Mouse (Mus musculus): ENCODE results near the gene Fbln2. TPM values are rescaled to one million over a fixed set of nuclear protein-coding genes. Genes with fewer than 3 reads are reported as not detected.

Gene Fbln2
- polyA plus RNA-seq, 1 experiment from 2014 or later = 6.2 TPM

GRCm38 (mm10) chr6:91288961-91289360, 76.7 kb downstream of the Fbln2 start:
- no peaks in the 10 kb centered on the region; the same call in 1 of the 2 replicates for H3K4me1 ChIP-seq (replicated peaks)
- H3K27ac ChIP-seq (replicated peaks) = no peak overlapping the region
- WGBS (ENCODE audit: insufficient replicate concordance) = 17% methylated on average over 1 of the region's 1 CpGs
- H3K4me3 ChIP-seq (replicated peaks) = no peak overlapping the region
- H3K4me2 ChIP-seq = no peak overlapping the region
- no peak overlapping the region for H3K9ac ChIP-seq
- peaks cover 62% of the 10 kb centered on the region for H3K27me3 ChIP-seq
- H3K9me3 ChIP-seq (replicated peaks) = no peaks in the 10 kb centered on the region
- H3K36me3 ChIP-seq (replicated peaks) = no peaks in the 10 kb centered on the region
- no peak for ATAC-seq (ENCODE audit: insufficient read depth)

- no peak overlapping the region for H3K27ac ChIP-seq (replicated peaks)
- no peak overlapping the region for H3K4me2 ChIP-seq
- no peaks in the 10 kb centered on the region for H3K4me1 ChIP-seq (replicated peaks)
- peaks cover 42% of the 10 kb centered on the region for H3K27me3 ChIP-seq
- H3K36me3 ChIP-seq (replicated peaks) = no peaks in the 10 kb centered on the region
- no peak overlapping the region for H3K9ac ChIP-seq
- no peaks in the 10 kb centered on the region for H3K9me3 ChIP-seq (replicated peaks)
- no peak overlapping the region for H3K4me3 ChIP-seq (replicated peaks)
- no peak for ATAC-seq (ENCODE audit: insufficient read depth)
- 65% methylated on average over 10 of the region's 10 CpGs for WGBS (ENCODE audit: insufficient replicate concordance)
These were observed 78.7 kb downstream of the Fbln2 start for GRCm38 (mm10) chr6:91290937-91291336.

DNA sequence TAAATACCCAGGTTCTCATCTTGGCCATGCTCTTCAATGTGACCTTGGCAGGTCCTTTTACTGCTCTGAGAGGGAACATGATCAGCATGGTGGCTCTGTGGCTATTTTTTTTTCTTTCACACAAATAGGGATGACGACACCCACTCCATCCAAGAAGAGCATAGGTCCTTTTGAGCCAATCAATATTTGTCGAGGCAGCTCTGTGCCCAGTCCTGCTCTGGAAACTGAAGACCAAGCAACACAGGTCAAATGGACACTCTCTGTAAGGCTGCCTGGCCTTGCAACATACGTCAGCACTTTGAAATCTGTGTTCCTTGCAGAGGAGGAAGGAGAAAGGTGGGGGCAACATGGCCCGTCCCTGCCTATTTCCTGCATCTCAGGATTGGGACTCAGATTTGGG, 83.2 kb downstream of the Fbln2 start:
- 41% methylated on average over 4 of the region's 4 CpGs for WGBS (ENCODE audit: insufficient replicate concordance)

DNA sequence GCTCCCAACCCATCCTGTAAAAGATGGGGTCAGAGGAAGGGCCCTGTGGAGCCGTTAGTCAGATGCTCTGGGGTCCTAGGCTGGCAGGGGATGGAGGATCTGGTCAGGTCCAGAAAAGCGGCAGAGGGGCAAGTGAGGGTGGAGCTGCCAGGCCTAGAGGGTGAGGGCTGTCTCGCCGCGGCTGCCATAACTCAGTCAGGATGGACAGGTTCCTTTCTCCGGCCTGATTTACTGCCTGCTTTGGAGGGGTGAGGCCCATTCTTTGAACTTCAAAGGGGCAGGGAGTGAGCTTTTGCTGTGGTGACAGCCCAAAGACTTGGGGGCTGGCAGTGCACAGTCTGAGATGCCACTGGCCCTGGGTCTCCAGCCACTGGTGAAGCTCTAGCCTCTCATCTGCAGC, 86.6 kb downstream of the Fbln2 start:
- Histone ChIP-seq H3K36me3 (replicated peaks) (no peaks in the 10 kb centered on the region), H3K4me1 (replicated peaks) (no peaks in the 10 kb centered on the region), H3K9ac (no peak overlapping the region), H3K9me3 (replicated peaks) (no peaks in the 10 kb centered on the region), H3K27me3 (peaks cover 14% of the 10 kb centered on the region; the same call in 1 of the 2 replicates), H3K4me3 (replicated peaks) (no peak overlapping the region), H3K27ac (replicated peaks) (no peak overlapping the region), H3K4me2 (no peak overlapping the region)
- no peak for ATAC-seq (ENCODE audit: insufficient read depth)
- WGBS (ENCODE audit: insufficient replicate concordance) = 15% methylated on average over 6 of the region's 6 CpGs

More for the DNA sequence above, 83.2 kb downstream of the Fbln2 start:
- H3K4me1 ChIP-seq (replicated peaks) = no peaks in the 10 kb centered on the region
- H3K9me3 ChIP-seq (replicated peaks) = no peaks in the 10 kb centered on the region
- H3K27ac ChIP-seq (replicated peaks) = no peak overlapping the region
- no peak overlapping the region for H3K4me2 ChIP-seq
- ATAC-seq (ENCODE audit: insufficient read depth) = no peak
- H3K9ac ChIP-seq = no peak overlapping the region
- H3K36me3 ChIP-seq (replicated peaks) = no peaks in the 10 kb centered on the region
- H3K27me3 ChIP-seq = peaks cover 14% of the 10 kb centered on the region; the same call in 1 of the 2 replicates
- no peak overlapping the region for H3K4me3 ChIP-seq (replicated peaks)

GRCm38 (mm10) chr6:91300079-91300478, 87.8 kb downstream of the Fbln2 start:
- Histone ChIP-seq H3K4me3 (replicated peaks) (no peak overlapping the region), H3K4me2 (no peak overlapping the region), H3K36me3 (replicated peaks) (no peaks in the 10 kb centered on the region), H3K27ac (replicated peaks) (no peak overlapping the region), H3K4me1 (replicated peaks) (no peaks in the 10 kb centered on the region), H3K9ac (no peak overlapping the region), H3K27me3 (peaks cover 14% of the 10 kb centered on the region; the same call in 1 of the 2 replicates), H3K9me3 (replicated peaks) (no peaks in the 10 kb centered on the region)
- 58% methylated on average over 3 of the region's 3 CpGs for WGBS (ENCODE audit: insufficient replicate concordance)
- ATAC-seq (ENCODE audit: insufficient read depth) = no peak

- peaks cover 13% of the 10 kb centered on the region; the same call in 1 of the 2 replicates for H3K27me3 ChIP-seq
- no peak overlapping the region for H3K27ac ChIP-seq (replicated peaks)
- H3K4me1 ChIP-seq (replicated peaks) = no peaks in the 10 kb centered on the region
- no peak for ATAC-seq (ENCODE audit: insufficient read depth)
- 38% methylated on average over 1 of the region's 1 CpGs for WGBS (ENCODE audit: insufficient replicate concordance)
- H3K9me3 ChIP-seq (replicated peaks) = no peaks in the 10 kb centered on the region
- H3K4me3 ChIP-seq (replicated peaks) = no peak overlapping the region
- no peak overlapping the region for H3K9ac ChIP-seq
- no peaks in the 10 kb centered on the region for H3K36me3 ChIP-seq (replicated peaks)
- no peak overlapping the region for H3K4me2 ChIP-seq
These were observed 89.6 kb downstream of the Fbln2 start for GRCm38 (mm10) chr6:91301839-91302238.

GRCm38 (mm10) chr6:91302337-91302736, 90.1 kb downstream of the Fbln2 start:
- no peaks in the 10 kb centered on the region for H3K4me1 ChIP-seq (replicated peaks)
- 52% methylated on average over 3 of the region's 3 CpGs for WGBS (ENCODE audit: insufficient replicate concordance)
- H3K27ac ChIP-seq (replicated peaks) = no peak overlapping the region
- no peak for ATAC-seq (ENCODE audit: insufficient read depth)
- peaks cover 10% of the 10 kb centered on the region; the same call in 1 of the 2 replicates for H3K27me3 ChIP-seq
- H3K4me2 ChIP-seq = no peak overlapping the region
- no peak overlapping the region for H3K4me3 ChIP-seq (replicated peaks)
- no peak overlapping the region for H3K9ac ChIP-seq
- H3K9me3 ChIP-seq (replicated peaks) = no peaks in the 10 kb centered on the region
- no peaks in the 10 kb centered on the region for H3K36me3 ChIP-seq (replicated peaks)

DNA sequence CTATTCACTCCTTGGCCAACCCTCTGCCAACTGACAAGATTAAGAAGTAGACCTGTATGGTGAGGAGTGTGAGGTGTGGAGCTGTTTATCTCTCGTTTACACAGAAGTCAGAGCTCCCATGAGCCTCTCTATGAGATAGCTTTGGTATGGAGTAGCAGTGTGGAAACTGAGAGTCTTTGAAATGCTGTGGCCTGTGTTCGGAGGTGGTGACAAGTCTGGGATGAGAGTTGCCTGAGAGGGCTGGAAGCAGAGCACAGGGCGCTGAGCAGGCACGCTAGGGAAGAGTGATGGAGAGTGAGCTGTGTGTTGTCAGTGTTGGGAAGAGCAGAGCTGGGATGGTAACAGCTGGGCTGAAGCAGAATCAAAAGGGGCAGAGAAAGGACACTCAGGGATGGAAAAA, 91.9 kb downstream of the Fbln2 start:
- Histone ChIP-seq H3K4me2 (no peak overlapping the region), H3K27ac (replicated peaks) (no peak overlapping the region), H3K9ac (no peak overlapping the region), H3K27me3 (peaks cover 3% of the 10 kb centered on the region; the same call in 1 of the 2 replicates), H3K36me3 (replicated peaks) (no peaks in the 10 kb centered on the region), H3K9me3 (replicated peaks) (no peaks in the 10 kb centered on the region), H3K4me3 (replicated peaks) (no peak overlapping the region), H3K4me1 (replicated peaks) (no peaks in the 10 kb centered on the region)
- ATAC-seq (ENCODE audit: insufficient read depth) = no peak
- 45% methylated on average over 4 of the region's 4 CpGs for WGBS (ENCODE audit: insufficient replicate concordance)

DNA sequence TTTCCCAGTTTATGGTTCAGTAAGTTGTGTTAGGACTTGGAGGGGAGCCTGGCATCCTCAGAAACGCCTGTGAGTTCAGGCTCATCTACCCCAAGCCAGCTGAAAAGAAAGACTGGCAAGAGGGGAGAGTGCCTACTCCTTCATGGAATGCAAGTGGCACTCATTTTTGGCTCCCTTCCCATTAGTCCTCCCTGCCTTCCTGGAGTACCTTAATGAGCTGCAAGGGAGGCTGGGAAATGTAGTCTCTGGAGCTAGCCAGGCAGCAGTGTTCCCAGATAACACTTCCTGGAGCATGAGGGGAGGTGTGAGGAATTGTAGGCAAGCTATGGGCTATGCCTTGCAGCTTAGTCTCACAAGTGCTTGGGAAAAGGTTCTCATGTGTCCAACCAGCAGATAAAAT, 95.7 kb downstream of the Fbln2 start:
- Histone ChIP-seq H3K4me2 (no peak overlapping the region), H3K9me3 (replicated peaks) (no peaks in the 10 kb centered on the region), H3K9ac (no peak overlapping the region), H3K36me3 (replicated peaks) (no peaks in the 10 kb centered on the region), H3K4me1 (replicated peaks) (no peaks in the 10 kb centered on the region), H3K27me3 (no peaks in the 10 kb centered on the region; the same call in 1 of the 2 replicates), H3K4me3 (replicated peaks) (no peak overlapping the region), H3K27ac (replicated peaks) (no peak overlapping the region)
- WGBS (ENCODE audit: insufficient replicate concordance) = 27% methylated on average over 1 of the region's 1 CpGs
- ATAC-seq (ENCODE audit: insufficient read depth) = no peak

DNA sequence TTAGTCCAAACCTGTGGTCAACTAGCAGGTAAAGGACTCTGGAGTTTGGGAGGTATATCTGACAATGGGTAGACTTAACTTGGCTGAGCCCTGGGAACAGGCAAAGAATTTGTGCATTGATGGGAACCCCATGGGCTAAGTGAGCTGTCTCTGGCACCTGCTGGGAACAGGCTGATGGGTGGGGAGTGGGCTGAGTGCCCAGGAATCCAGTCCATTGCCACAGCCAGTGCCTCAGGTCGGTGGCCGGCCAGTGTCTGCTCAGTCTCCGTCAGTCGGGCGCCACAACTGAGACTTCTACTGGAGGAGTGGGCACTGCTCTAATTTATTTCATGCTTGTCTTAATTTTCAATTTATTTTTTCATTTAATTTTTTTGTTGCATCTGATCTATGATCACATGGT, 98.9 kb downstream of the Fbln2 start:
- H3K9me3 ChIP-seq (replicated peaks) = no peaks in the 10 kb centered on the region
- H3K4me2 ChIP-seq = no peak overlapping the region
- no peaks in the 10 kb centered on the region for H3K27me3 ChIP-seq
- no peak overlapping the region for H3K9ac ChIP-seq
- WGBS (ENCODE audit: insufficient replicate concordance) = 76% methylated on average over 5 of the region's 5 CpGs
- H3K4me3 ChIP-seq (replicated peaks) = no peak overlapping the region
- ATAC-seq (ENCODE audit: insufficient read depth) = no peak
- no peak overlapping the region for H3K27ac ChIP-seq (replicated peaks)
- H3K4me1 ChIP-seq (replicated peaks) = no peaks in the 10 kb centered on the region
- no peaks in the 10 kb centered on the region for H3K36me3 ChIP-seq (replicated peaks)

DNA sequence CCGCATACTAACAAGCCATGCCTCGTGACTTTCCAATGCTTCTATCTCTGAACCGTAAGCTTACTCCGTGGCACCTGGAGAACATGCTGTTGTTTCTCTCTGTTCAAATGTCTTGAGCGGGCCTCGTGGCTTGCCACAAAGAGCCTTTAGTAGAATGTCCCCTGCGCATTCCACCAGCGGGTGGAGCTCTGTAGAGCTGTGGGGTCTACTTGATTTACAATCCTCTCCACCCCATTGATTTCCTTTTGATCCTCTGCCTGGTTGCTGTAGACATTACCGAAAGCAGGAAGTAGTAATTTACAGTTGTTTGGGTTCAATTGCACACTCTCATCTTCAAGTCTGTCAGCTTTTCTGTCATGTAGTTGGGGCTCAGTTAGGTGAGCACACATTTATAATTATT, 100.2 kb downstream of the Fbln2 start:
- H3K27ac ChIP-seq (replicated peaks) = no peak overlapping the region
- H3K9ac ChIP-seq = no peak overlapping the region
- no peaks in the 10 kb centered on the region for H3K27me3 ChIP-seq
- ATAC-seq (ENCODE audit: insufficient read depth) = no peak
- no peaks in the 10 kb centered on the region for H3K9me3 ChIP-seq (replicated peaks)
- H3K4me3 ChIP-seq (replicated peaks) = no peak overlapping the region
- 45% methylated on average over 9 of the region's 9 CpGs for whole genome bisulfite sequencing (ENCODE audit: insufficient replicate concordance)
- no peaks in the 10 kb centered on the region for H3K4me1 ChIP-seq (replicated peaks)
- H3K36me3 ChIP-seq (replicated peaks) = no peaks in the 10 kb centered on the region
- H3K4me2 ChIP-seq = no peak overlapping the region
